Mouse (Mus musculus) inflammation-experienced regulatory T-cells, adult 6 months (primary cell): ENCODE results near the gene Gatc. TPM values are rescaled to one million over a fixed set of nuclear protein-coding genes. Genes with fewer than 3 reads are reported as not detected.
"Not testable (repeated sequence)": the region's sequence is repeated elsewhere in the genome, so short reads cannot be mapped to it uniquely, and the experiment has no call there.

Experiments
- ATAC-seq: one replicate; pipeline ENCODE4 v1.8.0; 2017
- polyA plus RNA-seq, 3 experiments: library from polyadenylated mRNA; unstranded; fragments of 100-300 nt; shearing (Covaris generic); gene quantifications; one replicate each; pipeline ENCODE4 v1.2.1; 2017

The Gatc gene
- polyA plus RNA-seq, 3 experiments from 2014 or later, result 10.7 to 12.5 (median 11.3) TPM

- no peak for ATAC-seq
These were observed 13.1 kb downstream of the Gatc start for GRCm38 (mm10) chr5:115327610-115328548.

GRCm38 (mm10) chr5:115326875-115327609, 13.9 kb downstream of the Gatc start, which contains the start of gene Srsf9:
TSS of gene Srsf9 (plus strand) at chr5:115327177.
- peak; percentile 93 for ATAC-seq

- peak; percentile 19 for ATAC-seq
These were observed 14.6 kb downstream of the Gatc start for GRCm38 (mm10) chr5:115326256-115326831.

GRCm38 (mm10) chr5:115319004-115319940, 21.7 kb downstream of the Gatc start:
- ATAC-seq, result peak; percentile 41

- no peak for ATAC-seq
These were observed 23.2 kb downstream of the Gatc start for GRCm38 (mm10) chr5:115317645-115318328.

- no peak for ATAC-seq
These were observed 23.9 kb downstream of the Gatc start for GRCm38 (mm10) chr5:115316968-115317644.

- ATAC-seq, result no peak
These were observed 27.4 kb downstream of the Gatc start for GRCm38 (mm10) chr5:115313668-115313943.

- no peak for ATAC-seq
These were observed 27.9 kb downstream of the Gatc start for GRCm38 (mm10) chr5:115312816-115313667.

- ATAC-seq, result no peak
These were observed 28.6 kb downstream of the Gatc start for GRCm38 (mm10) chr5:115312354-115312753.

GRCm38 (mm10) chr5:115302190-115302589, 38.8 kb downstream of the Gatc start:
- ATAC-seq, result not testable (repeated sequence)

- ATAC-seq, result no peak
These were observed 39.4 kb downstream of the Gatc start for GRCm38 (mm10) chr5:115301615-115302014.

- peak; percentile 96 for ATAC-seq
These were observed 40.0 kb downstream of the Gatc start, which contains the start of gene Dynll1 for GRCm38 (mm10) chr5:115300792-115301614. TSS of gene Dynll1 (minus strand) at chr5:115300999.

GRCm38 (mm10) chr5:115300035-115300744, 40.8 kb downstream of the Gatc start:
- peak; percentile 48 for ATAC-seq

GRCm38 (mm10) chr5:115296347-115296746, 44.6 kb downstream of the Gatc start:
- ATAC-seq, result no peak

- ATAC-seq, result no peak
These were observed 46.8 kb downstream of the Gatc start for GRCm38 (mm10) chr5:115294173-115294572.

GRCm38 (mm10) chr5:115284735-115285134, 56.2 kb downstream of the Gatc start:
- ATAC-seq, result no peak
